Mouse (Mus musculus): Measurements from ENCODE around the gene Rpl10a. TPM values are rescaled to one million over a fixed set of nuclear protein-coding genes. Genes with fewer than 3 reads are reported as not detected.

Rpl10a gene
- polyA plus RNA-seq (2021; fragmentation: Nextera tagmentation): 892 and 964 TPM in 2 replicates
- long read RNA-seq, experiment 1, transcript Rpl10a-201 (6 exons, 830 nt): major isoform, 160 of 252 reads
- long read RNA-seq, experiment 1, transcript Rpl10a-204 (2 exons, 1,618 nt): minor isoform, 8 of 252 reads
- long read RNA-seq, experiment 1, transcript Rpl10a-206 (5 exons, 1,022 nt): minor isoform, 10 of 252 reads
- long read RNA-seq, experiment 1, partial matches to known transcripts: 20 of 252 reads
- long read RNA-seq, experiment 1, other reads (novel, unspliced or antisense): 44 of 252 reads
- long read RNA-seq, experiment 2, transcript Rpl10a-203 (6 exons, 949 nt): minor isoform, 6 of 592 reads
- long read RNA-seq, experiment 2, transcript Rpl10a-207 (5 exons, 901 nt): minor isoform, 14 of 592 reads
- long read RNA-seq, experiment 2, transcript Rpl10a-212 (6 exons, 729 nt): minor isoform, 9 of 592 reads
- long read RNA-seq, experiment 2, transcript Rpl10a-201 (6 exons, 830 nt): major isoform, 462 of 592 reads
- long read RNA-seq, experiment 2, partial matches to known transcripts: 85 of 592 reads
- long read RNA-seq, experiment 2, other reads (novel, unspliced or antisense): 10 of 592 reads

DNA sequence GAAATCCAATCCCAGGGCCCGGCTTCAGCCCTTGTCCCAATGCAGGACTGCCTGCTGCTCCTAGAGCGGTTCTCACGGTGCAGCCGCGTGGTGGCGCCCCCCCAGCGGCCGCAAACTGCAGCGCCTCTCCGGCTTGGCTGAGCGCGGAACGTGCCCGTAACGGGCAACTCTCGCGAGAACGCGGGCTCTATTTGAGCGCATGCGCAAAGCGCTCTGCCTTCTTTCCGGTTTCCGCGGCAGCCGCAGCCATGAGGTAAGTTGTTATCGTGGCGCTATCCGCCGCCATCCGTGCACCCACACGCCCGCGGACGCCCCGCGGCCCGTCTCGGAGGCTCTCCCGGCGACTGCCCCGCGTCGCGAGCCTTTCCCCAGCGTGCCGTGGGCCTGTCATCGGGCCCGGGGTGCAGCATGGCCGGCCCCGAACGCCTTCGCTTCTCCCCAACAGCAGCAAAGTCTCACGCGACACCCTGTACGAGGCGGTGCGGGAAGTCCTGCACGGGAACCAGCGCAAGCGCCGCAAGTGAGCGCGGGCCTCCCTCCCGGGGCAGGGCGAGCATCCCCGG, at the start of gene Rpl10a:
Gene Rpl10a, plus strand, starts transcription at position 106 of the 563 bp plus-strand sequence.

DNA sequence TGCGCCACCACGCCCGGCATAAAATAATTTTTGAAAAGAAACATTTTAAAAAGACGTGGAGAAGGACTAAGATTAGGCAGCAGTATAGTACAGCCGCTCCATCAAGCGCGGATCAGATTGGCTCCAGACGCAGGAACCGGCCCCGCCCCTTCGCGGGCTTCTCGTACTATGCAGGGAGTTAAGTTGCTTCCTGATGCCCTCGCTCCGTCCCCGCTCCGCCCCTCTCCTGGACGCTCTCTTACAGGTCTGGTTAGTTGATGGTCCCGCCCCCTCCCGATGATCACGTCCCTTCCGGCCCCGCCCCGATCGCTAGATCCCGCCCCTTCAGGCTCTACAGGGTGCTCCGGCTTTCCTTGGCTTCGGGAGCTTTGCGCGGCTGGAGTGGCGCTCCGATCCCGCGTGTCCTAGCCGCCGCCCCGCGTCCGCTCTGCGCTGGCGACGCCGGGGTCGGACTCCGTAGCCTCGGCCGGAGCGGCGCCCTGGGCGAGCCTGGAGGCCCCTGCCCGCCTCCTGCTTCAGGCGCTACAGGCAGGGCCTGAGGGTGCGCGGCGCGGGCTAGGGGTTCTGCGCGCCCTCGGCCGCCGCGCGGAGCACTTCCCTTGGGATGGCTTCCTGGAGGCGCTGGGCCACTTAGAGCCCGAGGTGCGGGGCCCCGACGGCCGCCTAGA, 14.9 kb upstream of the Rpl10a start, which contains the start of gene Fance:
Gene Fance, plus strand, starts transcription at position 308 of the 668 bp plus-strand sequence.

GRCm38 (mm10) chr17:28350466-28351352, 22.4 kb downstream of the Rpl10a start, which contains the start of gene Tead3:
TSS of gene Tead3 (minus strand) at chr17:28350817.

GRCm38 (mm10) chr17:28365122-28365521, 36.9 kb downstream of the Rpl10a start, which contains the start of gene Tulp1:
TSS of gene Tulp1 (minus strand) at chr17:28365222.

Other genes starting within 250 kb of the Rpl10a start
- 0.11 and 0.27 TPM in 2 replicates for gene Tcp11, start 247.8 kb upstream of the Rpl10a start, polyA plus RNA-seq (2021; fragmentation: Nextera tagmentation)
- gene Scube3, start 186.3 kb upstream of the Rpl10a start, polyA plus RNA-seq (2021; fragmentation: Nextera tagmentation): 0.73 and 1.9 TPM in 2 replicates
- 18.6 and 34.7 TPM in 2 replicates for gene Zfp523, start 151.3 kb upstream of the Rpl10a start, polyA plus RNA-seq (2021; fragmentation: Nextera tagmentation)
- 1.7 and 2.2 TPM in 2 replicates for gene Def6, start 120.7 kb upstream of the Rpl10a start, polyA plus RNA-seq (2021; fragmentation: Nextera tagmentation)
- 2.4 and 2.5 TPM in 2 replicates for gene Ppard, start 95.8 kb upstream of the Rpl10a start, polyA plus RNA-seq (2021; fragmentation: Nextera tagmentation)
- gene Fance, start 15.0 kb upstream of the Rpl10a start, polyA plus RNA-seq (2021; fragmentation: Nextera tagmentation): 17.7 and 21.5 TPM in 2 replicates
- gene Tead3, start 22.3 kb downstream of the Rpl10a start, polyA plus RNA-seq (2021; fragmentation: Nextera tagmentation): 0.24 TPM in 1 of 2 replicates, not detected in the other
- gene Tulp1, start 36.8 kb downstream of the Rpl10a start, polyA plus RNA-seq (2021; fragmentation: Nextera tagmentation): 0.23 TPM in 1 of 2 replicates, not detected in the other
- gene Fkbp5, start 189.1 kb downstream of the Rpl10a start, polyA plus RNA-seq (2021; fragmentation: Nextera tagmentation): 3.2 and 4.0 TPM in 2 replicates
- gene Armc12, start 202.3 kb downstream of the Rpl10a start, polyA plus RNA-seq (2021; fragmentation: Nextera tagmentation): not detected in 2 replicates
- not detected in 2 replicates for gene Clpsl2, start 220.9 kb downstream of the Rpl10a start, polyA plus RNA-seq (2021; fragmentation: Nextera tagmentation)
- gene Clps, start 232.3 kb downstream of the Rpl10a start, polyA plus RNA-seq (2021; fragmentation: Nextera tagmentation): not detected in 2 replicates
- gene Lhfpl5, start 247.2 kb downstream of the Rpl10a start, polyA plus RNA-seq (2021; fragmentation: Nextera tagmentation): 4.6 and 6.6 TPM in 2 replicates